Comparison of ENCODE assay signal across 32 mouse cellular contexts in the genomic region with DNA sequence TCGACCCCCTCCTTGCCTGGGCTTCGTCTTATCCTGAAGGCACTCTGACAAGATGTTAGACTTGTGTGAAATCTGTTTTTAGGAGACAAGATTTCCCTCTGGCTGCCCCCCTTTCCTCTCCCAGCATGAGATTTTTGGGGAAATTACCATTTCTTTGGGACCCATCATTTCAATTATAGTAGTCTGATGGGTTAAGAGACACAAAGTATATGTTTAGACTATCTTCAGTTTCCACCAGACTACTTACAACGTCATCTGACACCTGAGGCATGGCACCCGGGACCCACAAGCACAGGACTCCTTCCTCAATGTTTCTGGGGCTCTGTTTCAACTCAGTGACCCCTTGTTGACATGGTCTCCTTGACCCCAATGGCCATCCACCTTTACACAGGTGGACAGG. TPM values are rescaled to one million over a fixed set of nuclear protein-coding genes. Genes with fewer than 3 reads are reported as not detected.
"Had no signal": no experiment of that assay in that cellular context is flagged by ENCODE, and none has a peak within 500 bp of the region (broad histone marks: within the 10 kb centered on the region; RNA-seq: fewer than 3 reads in every experiment).

No protein-coding gene starts in this region.

- H3K4me1 ChIP-seq: forebrain, embryonic 13.5 days; forebrain, embryonic 15.5 days had no signal

- H3K4me3 ChIP-seq: embryonic facial prominence, embryonic 10.5 days; embryonic facial prominence, embryonic 12.5 days; embryonic facial prominence, embryonic 13.5 days; embryonic facial prominence, embryonic 15.5 days; erythroblast, embryonic 14.5 days; forebrain, embryonic 10.5 days; forebrain, embryonic 12.5 days; forebrain, embryonic 13.5 days; forebrain, embryonic 15.5 days; gastrocnemius, adult 2 months; heart, adult 2 months had no signal

- H3K27ac ChIP-seq: embryonic facial prominence, embryonic 10.5 days; embryonic facial prominence, embryonic 12.5 days; embryonic facial prominence, embryonic 13.5 days; embryonic facial prominence, embryonic 15.5 days; forebrain, embryonic 10.5 days; forebrain, embryonic 12.5 days; forebrain, embryonic 13.5 days; forebrain, embryonic 15.5 days; gastrocnemius, adult 2 months; heart, adult 2 months had no signal

- DNase-seq: cerebellum, adult 8-10 months; cerebellum, adult 9-10 months; cerebellum, adult 9-11 months; cerebellum, postnatal 10 days; cerebellum, postnatal 14 days; cerebellum, postnatal 25 days; cerebellum, postnatal 36 days; embryo, embryonic 11 days; forebrain, postnatal 0 days; gastrocnemius, adult 2 months; gastrocnemius, postnatal 10 days; gastrocnemius, postnatal 14 days; gastrocnemius, postnatal 25 days; gastrocnemius, postnatal 36 days; heart, adult 18-20 months; heart, adult 2 months had no signal

- H3K27me3 ChIP-seq: embryonic facial prominence, embryonic 12.5 days; embryonic facial prominence, embryonic 13.5 days; embryonic facial prominence, embryonic 15.5 days; forebrain, embryonic 12.5 days; forebrain, embryonic 13.5 days; forebrain, embryonic 15.5 days had no signal

- H3K36me3 ChIP-seq: embryonic facial prominence, embryonic 10.5 days; embryonic facial prominence, embryonic 12.5 days; embryonic facial prominence, embryonic 13.5 days; embryonic facial prominence, embryonic 15.5 days; forebrain, embryonic 10.5 days; forebrain, embryonic 12.5 days; forebrain, embryonic 15.5 days had no signal

- H3K9me3 ChIP-seq: embryonic facial prominence, embryonic 10.5 days; embryonic facial prominence, embryonic 12.5 days; embryonic facial prominence, embryonic 13.5 days; embryonic facial prominence, embryonic 15.5 days; forebrain, embryonic 10.5 days; forebrain, embryonic 12.5 days; forebrain, embryonic 13.5 days; forebrain, embryonic 15.5 days had no signal

RNA-seq across cellular contexts. Expression of a gene that starts 27.5 kb away (rescaled TPM):
- polyA plus RNA-seq: embryonic facial prominence, embryonic 10.5 days; erythroblast, embryonic 14.5 days; forebrain, embryonic 10.5 days had no signal

RNA-seq across cellular contexts. Expression of a gene that starts 37.1 kb away (rescaled TPM):
- polyA plus RNA-seq: erythroblast, embryonic 14.5 days; gonadal fat pad, adult 2 months; heart, adult 2 months had no signal

RNA-seq across cellular contexts. Expression of a gene that starts 42.1 kb away (rescaled TPM):
- polyA plus RNA-seq: embryonic facial prominence, embryonic 10.5 days; embryonic facial prominence, embryonic 11.5 days; embryonic facial prominence, embryonic 12.5 days; embryonic facial prominence, embryonic 14.5 days; embryonic facial prominence, embryonic 15.5 days; forebrain, embryonic 10.5 days; forebrain, embryonic 11.5 days; forebrain, embryonic 12.5 days; forebrain, embryonic 13.5 days; forebrain, embryonic 14.5 days; forebrain, embryonic 15.5 days; forebrain, embryonic 16.5 days; forebrain, postnatal 0 days; frontal cortex, adult 2 months; gonadal fat pad, adult 2 months; heart, adult 2 months had no signal
